ENCODE assay signal across 12 mouse cellular contexts in genomic region chr6:94682270-94682618, GRCm38 (mm10). TPM values are rescaled to one million over a fixed set of nuclear protein-coding genes. Genes with fewer than 3 reads are reported as not detected.
A peak's percentile ranks its signal among the peaks of the same experiment; 100 is the strongest.
DNase-seq lines count a peak whose midpoint lies in the region; ATAC-seq and TF ChIP-seq lines count a peak whose summit lies in the region.
"Had no signal": no experiment of that assay in that cellular context is flagged by ENCODE, and none has a peak within 500 bp of the region (broad histone marks: within the 10 kb centered on the region; RNA-seq: fewer than 3 reads in every experiment).

No protein-coding gene starts in this region.

- TF ChIP-seq CTCF in heart, adult 2 months (IDR thresholded peaks at IDR 0.05): no peak
- TF ChIP-seq CTCF in spleen, adult 2 months (IDR thresholded peaks at IDR 0.05; ENCODE audit: extremely low read depth, insufficient read depth, insufficient read length, insufficient replicate concordance): no peak
- TF ChIP-seq CTCF in stomach, postnatal 0 days (IDR thresholded peaks at IDR 0.05; ENCODE audit: low read depth): no peak

- no peaks in the 10 kb centered on the region for H3K27me3 ChIP-seq in heart, adult 2 months (ENCODE audit: control insufficient read depth, insufficient read depth, low read length)
- H3K27me3 ChIP-seq in heart, embryonic 11.5 days (ENCODE audit: control insufficient read depth, insufficient read depth, low read length): no peaks in the 10 kb centered on the region
- no peaks in the 10 kb centered on the region; the same call in 1 of the 2 replicates for H3K27me3 ChIP-seq in spleen, adult 2 months (ENCODE audit: control insufficient read depth, insufficient read depth, low read length)
- H3K27me3 ChIP-seq in intestine, embryonic 16.5 days (replicated peaks; ENCODE audit: control insufficient read depth, insufficient read depth, low read length): no peaks in the 10 kb centered on the region
- no peaks in the 10 kb centered on the region for H3K27me3 ChIP-seq in stomach, postnatal 0 days (ENCODE audit: control insufficient read depth, insufficient read depth, low read length)
- H3K27me3 ChIP-seq: CH12.LX had no signal

- peaks cover 5% of the 10 kb centered on the region; the same call in 1 of the 2 replicates for H3K36me3 ChIP-seq in heart, adult 2 months (ENCODE audit: control insufficient read depth, insufficient read depth, low read length)
- H3K36me3 ChIP-seq in heart, embryonic 11.5 days (ENCODE audit: control insufficient read depth, insufficient read depth, low read length): no peaks in the 10 kb centered on the region
- no peaks in the 10 kb centered on the region for H3K36me3 ChIP-seq in spleen, adult 2 months (ENCODE audit: control insufficient read depth, insufficient read depth, low read length)
- no peaks in the 10 kb centered on the region for H3K36me3 ChIP-seq in intestine, embryonic 16.5 days (ENCODE audit: control insufficient read depth, insufficient read depth, low read length)
- H3K36me3 ChIP-seq in stomach, postnatal 0 days (ENCODE audit: control insufficient read depth, insufficient read depth, low read length): no peaks in the 10 kb centered on the region

- WGBS in heart, adult 2 months: 63% methylated on average over 6 of the region's 6 CpGs
- 71% methylated on average over 6 of the region's 6 CpGs for WGBS in heart, embryonic 11.5 days (ENCODE audit: insufficient replicate concordance)
- WGBS in spleen, adult 2 months: 29% methylated on average over 6 of the region's 6 CpGs
- 56% methylated on average over 6 of the region's 6 CpGs for WGBS in intestine, embryonic 16.5 days
- WGBS in stomach, postnatal 0 days: 32% methylated on average over 6 of the region's 6 CpGs

- TF ChIP-seq POLR2A in heart, adult 2 months (IDR thresholded peaks at IDR 0.05; ENCODE audit: insufficient read depth, low read depth, low read length): no peak
- TF ChIP-seq POLR2A in spleen, adult 2 months (IDR thresholded peaks at IDR 0.05; ENCODE audit: low read depth, low read length): no peak

- peaks cover 3% of the 10 kb centered on the region; the same call in 1 of the 2 replicates for H3K79me2 ChIP-seq in heart, adult 2 months (replicated peaks; ENCODE audit: control insufficient read depth, insufficient read depth, low read length)

- H3K9ac ChIP-seq in heart, adult 2 months (ENCODE audit: low read depth, low read length): no peak overlapping the region
- no peak overlapping the region for H3K9ac ChIP-seq in heart, embryonic 11.5 days (ENCODE audit: low read depth, low read length)
- peak overlapping the region; percentile 27; the same call in 1 of the 2 replicates for H3K9ac ChIP-seq in intestine, embryonic 16.5 days (ENCODE audit: low read depth, low read length)
- no peak overlapping the region for H3K9ac ChIP-seq in stomach, postnatal 0 days (ENCODE audit: low read length)

- ATAC-seq in heart, embryonic 11.5 days (replicated peaks; ENCODE audit: insufficient number of reproducible peaks, low FRiP score, low TSS enrichment): no peak
- no peak for ATAC-seq in intestine, embryonic 16.5 days
- ATAC-seq in stomach, postnatal 0 days (ENCODE audit: low FRiP score, low TSS enrichment): no peak

- peaks cover 18% of the 10 kb centered on the region for H3K4me1 ChIP-seq in heart, adult 2 months (ENCODE audit: control insufficient read depth, insufficient read depth, low read length)
- peaks cover 65% of the 10 kb centered on the region for H3K4me1 ChIP-seq in heart, embryonic 11.5 days (ENCODE audit: control insufficient read depth, insufficient read depth, low read length)
- H3K4me1 ChIP-seq in spleen, adult 2 months (ENCODE audit: control insufficient read depth, insufficient read depth, insufficient read length): peaks cover 6% of the 10 kb centered on the region; the same call in 1 of the 2 replicates
- peaks cover 72% of the 10 kb centered on the region for H3K4me1 ChIP-seq in intestine, embryonic 16.5 days (ENCODE audit: control insufficient read depth, insufficient read depth, low read length)
- peaks cover 32% of the 10 kb centered on the region for H3K4me1 ChIP-seq in stomach, postnatal 0 days (replicated peaks; ENCODE audit: control insufficient read depth, insufficient read depth)

- no peak overlapping the region for H3K4me3 ChIP-seq in heart, adult 2 months
- no peak overlapping the region for H3K4me3 ChIP-seq in heart, embryonic 11.5 days (ENCODE audit: low read depth, low read length)
- H3K4me3 ChIP-seq in spleen, adult 2 months (ENCODE audit: extremely low read depth, insufficient read depth, insufficient read length): no peak overlapping the region; the same call in 1 of the 2 replicates
- no peak overlapping the region for H3K4me3 ChIP-seq in intestine, embryonic 16.5 days (ENCODE audit: low read length)
- no peak overlapping the region for H3K4me3 ChIP-seq in stomach, postnatal 0 days (ENCODE audit: low read depth, low read length)
- H3K4me3 ChIP-seq: erythroblast, embryonic 14.5 days had no signal

- no peak for DNase-seq in heart, adult 2 months
- DNase-seq in spleen, adult 2 months (ENCODE audit: low read depth in 1 of 2, low spot score in 2 of 2): no peak
- no peak for DNase-seq in spleen, adult 12 weeks (ENCODE audit: low spot score)
- no peak for DNase-seq in stomach, postnatal 0 days (ENCODE audit: low spot score)
- DNase-seq in retina, embryonic 14.5 days (ENCODE audit: low spot score): no peak
- no peak for DNase-seq in adrenal gland, postnatal 25 days
- DNase-seq: cerebellum, adult 11 months; heart, postnatal 10 days had no signal

- intact Hi-C loops in heart, adult 2 months (cut with DNase I): no loop called here

- no peak overlapping the region for H3K4me2 ChIP-seq in heart, embryonic 11.5 days
- H3K4me2 ChIP-seq in intestine, embryonic 16.5 days (ENCODE audit: low read depth, low read length): no peak overlapping the region; the same call in 1 of the 2 replicates
- H3K4me2 ChIP-seq in stomach, postnatal 0 days (replicated peaks; ENCODE audit: low read depth): peak overlapping the region; percentile 45; the same call in 1 of the 2 replicates

- no peaks in the 10 kb centered on the region for H3K9me3 ChIP-seq in heart, embryonic 11.5 days (replicated peaks; ENCODE audit: control insufficient read depth, low read length)
- no peaks in the 10 kb centered on the region for H3K9me3 ChIP-seq in intestine, embryonic 16.5 days (ENCODE audit: control insufficient read depth, low read length)
- no peaks in the 10 kb centered on the region for H3K9me3 ChIP-seq in stomach, postnatal 0 days (ENCODE audit: control insufficient read depth, low read length)

- TF ChIP-seq EP300 in heart, adult 2 months (IDR thresholded peaks at IDR 0.05; ENCODE audit: insufficient read depth, low read depth, low read length): no peak
- no peak for TF ChIP-seq EP300 in stomach, postnatal 0 days (optimal IDR thresholded peaks at IDR 0.05)

- peak overlapping the region; percentile 9; the same call in 1 of the 2 replicates for H3K27ac ChIP-seq in heart, adult 2 months
- H3K27ac ChIP-seq in heart, embryonic 11.5 days (ENCODE audit: low read depth, low read length): no peak overlapping the region
- H3K27ac ChIP-seq in spleen, adult 2 months (ENCODE audit: insufficient read depth, low read length): peak overlapping the region; percentile 74
- H3K27ac ChIP-seq in intestine, embryonic 16.5 days (ENCODE audit: low read length): peak overlapping the region; percentile 14
- H3K27ac ChIP-seq in stomach, postnatal 0 days (replicated peaks): peak overlapping the region; percentile 67

RNA-seq across cellular contexts. Expression of gene Lrig1, which starts 17.7 kb away (rescaled TPM):
- 10 to 100 TPM; 30.4 to 32.7 TPM for total RNA-seq in heart, adult 2 months (2021)
- 23.3 and 35.5 TPM in 2 replicates for polyA plus RNA-seq in heart, adult 2 months (2012; rRNA removed)
- 10.9 and 11.8 TPM in 2 replicates for polyA plus RNA-seq in heart, embryonic 11.5 days (2014; fragmentation: Nextera tagmentation; extraction: Ambion mirVana)
- 7.4 and 8.1 TPM in 2 replicates for polyA plus RNA-seq in spleen, adult 2 months (2012; rRNA removed)
- 11.8 and 14.7 TPM in 2 replicates for polyA plus RNA-seq in intestine, embryonic 16.5 days (2015; fragmentation: Nextera tagmentation; extraction: Ambion mirVana)
- polyA plus RNA-seq in stomach, postnatal 0 days (2015; fragmentation: Nextera tagmentation; extraction: Ambion mirVana): 15.2 and 19.6 TPM in 2 replicates
- total RNA-seq in adrenal gland, postnatal 25 days (2021): 9.4 and 14.4 TPM in 2 replicates
- total RNA-seq: CH12.LX had no signal
